Mouse (Mus musculus): ENCODE data around the gene Enam. TPM values are rescaled to one million over a fixed set of nuclear protein-coding genes. Genes with fewer than 3 reads are reported as not detected.

The Enam gene
- polyA plus RNA-seq (2014; fragmentation: Illumina TruSeq; extraction: RNeasy Lipid Tissue Mini Kit (QIAGEN cat#74804); ENCODE audit: insufficient read depth, low read depth, low replicate concordance): not detected

DNA sequence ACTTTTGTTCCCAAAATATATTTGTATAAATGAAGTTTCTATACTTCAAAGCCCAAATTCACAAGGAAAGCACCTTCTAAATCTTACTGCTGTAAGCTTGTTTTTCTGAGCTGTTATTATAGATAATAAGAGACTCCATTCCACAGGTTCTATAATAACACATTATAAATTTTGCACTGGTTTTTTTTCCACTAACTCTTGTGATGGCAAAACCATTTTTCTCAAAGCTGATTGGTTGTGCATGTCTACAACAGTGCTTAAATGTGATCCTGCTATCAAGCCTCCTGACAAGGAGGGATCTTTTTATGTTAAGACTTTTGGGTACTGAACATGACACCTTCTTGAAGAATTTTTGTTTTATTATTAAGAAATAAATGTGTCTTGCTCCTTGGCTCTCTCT is at the start of gene Enam:
Gene Enam (plus strand): TSS at position 301 of the 400 bp plus-strand sequence.

GRCm38 (mm10) chr5:88455691-88456090 is 32.1 kb upstream of the Enam start, which contains the start of gene Ambn:
Gene Ambn, plus strand, starts transcription at chr5:88455991.

GRCm38 (mm10) chr5:88527657-88528056 is 39.9 kb downstream of the Enam start, which contains the start of gene Jchain:
Gene Jchain, minus strand, starts transcription at chr5:88527891.

DNA sequence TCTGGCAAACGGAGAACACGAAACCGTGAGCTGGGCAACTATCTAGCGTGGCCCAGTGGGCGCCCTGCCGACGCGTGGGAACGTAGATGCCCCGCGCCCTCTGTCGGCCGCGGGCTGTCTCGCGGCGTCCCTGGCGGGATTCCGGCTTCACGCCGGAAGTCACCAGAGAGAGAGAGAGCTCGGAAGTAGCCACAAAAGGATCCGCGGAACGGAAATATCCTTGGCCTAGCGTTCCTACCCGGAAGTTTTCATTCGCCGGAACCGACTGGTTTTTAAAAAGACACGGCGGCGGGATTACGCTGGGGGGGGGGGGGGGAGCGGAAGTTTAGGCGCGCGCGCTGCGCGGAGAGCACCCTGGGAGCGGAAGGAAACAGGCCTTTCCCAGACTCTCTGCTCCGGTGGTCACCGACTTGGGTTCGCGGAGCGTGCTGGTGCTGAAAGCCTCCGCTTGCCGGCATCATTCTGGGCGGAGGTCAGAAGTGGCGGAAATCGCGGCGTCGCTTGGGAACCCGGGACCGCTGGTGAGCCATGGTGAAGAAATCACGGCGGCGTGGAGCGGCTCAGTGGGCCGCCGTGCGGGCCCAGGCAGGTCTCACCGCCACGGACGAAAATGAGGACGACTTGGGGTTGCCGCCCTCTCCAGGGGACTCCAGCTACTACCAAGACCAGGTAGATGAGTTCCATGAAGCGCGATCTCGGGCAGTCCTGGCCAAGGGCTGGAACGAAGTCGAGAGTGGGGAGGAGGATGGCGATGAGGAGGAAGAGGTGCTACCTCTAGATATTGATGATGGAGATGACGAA is 66.5 kb downstream of the Enam start, which contains the start of gene Utp3:
Gene Utp3 (plus strand): TSS at position 377 of the 801 bp plus-strand sequence.

Other genes with a start within 250 kb of the Enam start
- not detected for gene Gm7714, start 219.1 kb upstream of the Enam start, polyA plus RNA-seq (2014; fragmentation: Illumina TruSeq; extraction: RNeasy Lipid Tissue Mini Kit (QIAGEN cat#74804); ENCODE audit: insufficient read depth, low read depth, low replicate concordance)
- gene Prol1, start 170.7 kb upstream of the Enam start, polyA plus RNA-seq (2014; fragmentation: Illumina TruSeq; extraction: RNeasy Lipid Tissue Mini Kit (QIAGEN cat#74804); ENCODE audit: insufficient read depth, low read depth, low replicate concordance): not detected
- 0.24 TPM for gene Amtn, start 111.9 kb upstream of the Enam start, polyA plus RNA-seq (2014; fragmentation: Illumina TruSeq; extraction: RNeasy Lipid Tissue Mini Kit (QIAGEN cat#74804); ENCODE audit: insufficient read depth, low read depth, low replicate concordance)
- not detected for gene Ambn, start 32.0 kb upstream of the Enam start, polyA plus RNA-seq (2014; fragmentation: Illumina TruSeq; extraction: RNeasy Lipid Tissue Mini Kit (QIAGEN cat#74804); ENCODE audit: insufficient read depth, low read depth, low replicate concordance)
- gene Jchain, start 39.9 kb downstream of the Enam start, polyA plus RNA-seq (2014; fragmentation: Illumina TruSeq; extraction: RNeasy Lipid Tissue Mini Kit (QIAGEN cat#74804); ENCODE audit: insufficient read depth, low read depth, low replicate concordance): 111 TPM
- gene Utp3, start 66.5 kb downstream of the Enam start, polyA plus RNA-seq (2014; fragmentation: Illumina TruSeq; extraction: RNeasy Lipid Tissue Mini Kit (QIAGEN cat#74804); ENCODE audit: insufficient read depth, low read depth, low replicate concordance): 28.3 TPM
- gene Rufy3, start 77.1 kb downstream of the Enam start, polyA plus RNA-seq (2014; fragmentation: Illumina TruSeq; extraction: RNeasy Lipid Tissue Mini Kit (QIAGEN cat#74804); ENCODE audit: insufficient read depth, low read depth, low replicate concordance): 5.7 TPM
- gene Grsf1, start 188.2 kb downstream of the Enam start, polyA plus RNA-seq (2014; fragmentation: Illumina TruSeq; extraction: RNeasy Lipid Tissue Mini Kit (QIAGEN cat#74804); ENCODE audit: insufficient read depth, low read depth, low replicate concordance): 34.9 TPM
- gene Mob1b, start 232.9 kb downstream of the Enam start, polyA plus RNA-seq (2014; fragmentation: Illumina TruSeq; extraction: RNeasy Lipid Tissue Mini Kit (QIAGEN cat#74804); ENCODE audit: insufficient read depth, low read depth, low replicate concordance): 10.6 TPM